Mouse (Mus musculus): Measurements from ENCODE around the gene Arhgef28.

The Arhgef28 gene

GRCm38 (mm10) chr13:97857860-97858259, 348.4 kb downstream of the Arhgef28 start:
- no peak for DNase-seq (ENCODE audit: extremely low read depth, insufficient read length, low spot score)

- DNase-seq (ENCODE audit: extremely low read depth, insufficient read length, low spot score) = no peak
These were observed 352.8 kb downstream of the Arhgef28 start for GRCm38 (mm10) chr13:97853356-97853968.
